Mouse (Mus musculus) ES-Bruce4 (cell line): ENCODE data around the gene Uba2. TPM values are rescaled to one million over a fixed set of nuclear protein-coding genes. Genes with fewer than 3 reads are reported as not detected.
"Not testable (repeated sequence)": the region's sequence is repeated elsewhere in the genome, so short reads cannot be mapped to it uniquely, and the experiment has no call there.

Source experiments
- H3K27ac ChIP-seq: 2 replicates; pipeline ENCODE4 v1.5.1; 2012; ENCODE audit warnings: low read length, inconsistent platforms; ENCODE audit not compliant: insufficient read depth
- H3K27me3 ChIP-seq: 2 replicates; pipeline ENCODE4 v1.6.1; 2012; ENCODE audit warnings: mild to moderate bottlenecking, low read length, inconsistent platforms; ENCODE audit not compliant: control insufficient read depth, poor library complexity, insufficient read depth, severe bottlenecking
- H3K36me3 ChIP-seq: 2 replicates; pipeline ENCODE4 v1.6.1; 2012; ENCODE audit warnings: inconsistent platforms, mild to moderate bottlenecking, low read length, moderate library complexity; ENCODE audit not compliant: control insufficient read depth, poor library complexity, insufficient read depth, severe bottlenecking
- H3K4me1 ChIP-seq: one replicate; pipeline ENCODE4 v1.8.1; 2011; ENCODE audit warnings: low read length; ENCODE audit not compliant: control insufficient read depth, insufficient read depth
- H3K4me3 ChIP-seq: 2 replicates; pipeline ENCODE4 v1.5.1; 2011; ENCODE audit warnings: low read depth, mild to moderate bottlenecking, low read length
- H3K9ac ChIP-seq: 2 replicates; pipeline ENCODE4 v1.6.1; 2012; ENCODE audit warnings: low read depth, mild to moderate bottlenecking, inconsistent platforms; ENCODE audit not compliant: poor library complexity, severe bottlenecking
- H3K9me3 ChIP-seq: replicated peaks from 2 replicates; pipeline ENCODE4 v1.6.1; 2012; ENCODE audit warnings: mild to moderate bottlenecking, low read length, inconsistent platforms; ENCODE audit not compliant: control insufficient read depth, poor library complexity, insufficient read depth, severe bottlenecking
- CTCF ChIP-seq: IDR thresholded peaks from one replicate; pipeline ENCODE4 v1.8.1; 2011; ENCODE audit warnings: low read depth, low read length
- EP300 ChIP-seq: IDR thresholded peaks from 2 replicates; pipeline ENCODE4 v1.6.1; 2011; ENCODE audit warnings: low read depth, low read length; ENCODE audit not compliant: insufficient read depth
- POLR2A ChIP-seq: IDR thresholded peaks from one replicate; pipeline ENCODE4 v1.8.1; 2011; ENCODE audit warnings: low read length; ENCODE audit not compliant: insufficient read depth
- polyA plus RNA-seq: library from polyadenylated mRNA; stranded (reverse); fragments of >200 nt; gene quantifications from 2 replicates; pipeline ENCODE4 v1.2.4, GENCODE M21; 2011; ENCODE audit warnings: low read depth; ENCODE audit not compliant: missing spikeins, insufficient read depth, insufficient read length

Uba2 gene
- polyA plus RNA-seq, 1 experiment: 220 TPM

DNA sequence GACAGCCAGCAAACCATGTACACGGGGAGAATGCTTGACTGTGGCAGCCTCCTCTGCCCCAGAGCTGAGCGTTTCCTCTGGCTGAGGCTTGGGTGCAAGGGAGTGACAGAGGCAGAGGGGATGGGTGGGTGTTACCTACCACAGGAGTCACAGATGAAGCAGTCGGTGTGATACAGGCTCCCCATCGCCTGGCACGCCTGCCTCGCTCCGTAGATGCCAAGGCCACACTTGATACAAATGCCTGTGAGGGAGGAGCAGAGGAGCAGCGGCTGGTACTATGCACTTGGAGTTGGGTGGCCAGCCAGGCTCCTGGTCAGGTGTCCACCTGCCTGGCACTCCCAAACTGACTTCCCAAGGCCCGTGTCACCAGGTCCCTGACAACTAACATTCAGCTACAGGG lies 44.1 kb downstream of the Uba2 start:
- no peak overlapping the region for H3K27ac ChIP-seq
- H3K36me3 ChIP-seq: no peaks in the 10 kb centered on the region
- TF ChIP-seq EP300 (no peak), CTCF (no peak), POLR2A (no peak)
- no peaks in the 10 kb centered on the region for H3K4me1 ChIP-seq
- no peaks in the 10 kb centered on the region for H3K27me3 ChIP-seq
- H3K4me3 ChIP-seq: no peak overlapping the region
- H3K9ac ChIP-seq: no peak overlapping the region
- 0 out of 2 replicates have a peak, but pooled peaks cover 3% of the 10 kb centered on the region for H3K9me3 ChIP-seq

GRCm38 (mm10) chr7:34122987-34123720 lies 46.2 kb downstream of the Uba2 start:
- Histone ChIP-seq H3K9me3 (0 out of 2 replicates have a peak, but pooled peaks cover 3% of the 10 kb centered on the region), H3K4me3 (no peak overlapping the region), H3K27ac (no peak overlapping the region), H3K9ac (no peak overlapping the region), H3K27me3 (no peaks in the 10 kb centered on the region), H3K4me1 (no peaks in the 10 kb centered on the region), H3K36me3 (no peaks in the 10 kb centered on the region; the same call in 1 of the 2 replicates)
- no peak for TF ChIP-seq POLR2A
- TF ChIP-seq CTCF: no peak
- TF ChIP-seq EP300: no peak

GRCm38 (mm10) chr7:34120636-34121035 lies 48.8 kb downstream of the Uba2 start:
- not testable (repeated sequence) for H3K27me3 ChIP-seq, H3K4me1 ChIP-seq, H3K4me3 ChIP-seq, H3K9me3 ChIP-seq, H3K27ac ChIP-seq, H3K9ac ChIP-seq
- peaks cover 11% of the 10 kb centered on the region for H3K36me3 ChIP-seq

DNA sequence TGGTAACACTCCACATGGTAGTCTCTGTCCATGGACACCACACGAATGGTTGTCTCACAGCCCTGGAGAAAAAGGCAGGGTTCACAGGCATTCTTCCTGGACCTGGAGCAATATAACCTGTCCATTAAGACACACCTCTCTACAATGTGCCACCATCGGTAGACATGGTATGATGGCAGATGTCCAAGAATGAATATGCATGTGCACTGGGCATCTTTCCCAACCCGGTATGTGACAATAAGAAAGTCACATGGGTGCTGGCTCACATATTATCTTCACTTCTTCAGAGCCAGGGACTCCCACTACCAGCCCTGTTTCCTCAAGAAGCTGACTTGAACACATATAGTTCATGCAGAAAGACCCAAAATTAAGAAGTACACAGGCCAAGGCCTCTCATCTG lies 52.8 kb downstream of the Uba2 start:
- Histone ChIP-seq H3K9me3 (no peaks in the 10 kb centered on the region), H3K27me3 (no peaks in the 10 kb centered on the region), H3K4me3 (no peak overlapping the region), H3K36me3 (peaks cover 26% of the 10 kb centered on the region), H3K27ac (no peak overlapping the region), H3K9ac (no peak overlapping the region), H3K4me1 (no peaks in the 10 kb centered on the region)
- TF ChIP-seq POLR2A (no peak), EP300 (no peak), CTCF (no peak)

DNA sequence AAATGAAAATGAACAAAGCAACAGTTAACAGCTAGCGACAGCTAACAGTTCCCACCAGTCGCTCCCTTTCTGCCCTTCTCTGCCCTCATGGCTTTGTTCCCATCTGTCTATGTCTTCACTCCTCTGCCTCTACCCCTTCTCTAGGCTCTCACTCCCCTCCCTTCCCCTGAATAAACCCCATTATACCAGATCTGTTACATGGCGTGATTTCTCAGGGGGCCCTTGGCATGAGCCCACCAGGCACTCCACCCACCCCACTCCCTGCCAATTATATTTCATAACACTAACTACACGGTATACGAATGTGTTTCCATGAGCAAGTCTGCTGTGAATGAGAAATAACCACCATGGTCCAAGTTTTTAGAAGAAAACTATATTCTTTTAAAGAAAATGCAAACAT lies 60.2 kb downstream of the Uba2 start:
- TF ChIP-seq CTCF (no peak), POLR2A (no peak), EP300 (no peak)
- H3K4me3 ChIP-seq: no peak overlapping the region
- H3K9me3 ChIP-seq: no peaks in the 10 kb centered on the region
- no peaks in the 10 kb centered on the region for H3K4me1 ChIP-seq
- H3K27me3 ChIP-seq: no peaks in the 10 kb centered on the region
- no peak overlapping the region for H3K27ac ChIP-seq
- peaks cover 4% of the 10 kb centered on the region for H3K36me3 ChIP-seq
- H3K9ac ChIP-seq: no peak overlapping the region

DNA sequence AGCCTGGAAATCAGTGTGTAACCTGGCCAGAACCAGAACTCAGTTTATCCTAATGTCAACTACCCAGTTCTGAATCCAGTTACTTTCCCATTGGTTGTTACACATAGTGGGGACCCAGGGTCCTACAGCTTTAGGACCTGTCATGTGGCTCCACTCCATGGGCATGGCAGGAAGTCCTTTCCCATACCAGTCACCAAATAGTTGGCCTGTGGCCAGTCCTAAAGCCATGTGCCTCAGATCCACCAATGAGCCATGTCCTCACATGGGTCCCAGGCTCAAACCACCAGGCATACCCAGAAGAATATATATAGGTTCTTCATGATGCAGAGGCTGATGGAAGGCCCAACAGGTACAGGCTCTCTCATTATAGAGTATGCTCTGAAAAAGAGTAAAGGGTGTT lies 68.1 kb downstream of the Uba2 start:
- Histone ChIP-seq H3K27ac (no peak overlapping the region), H3K36me3 (no peaks in the 10 kb centered on the region), H3K4me1 (no peaks in the 10 kb centered on the region), H3K9me3 (0 out of 2 replicates have a peak, but pooled peaks cover 3% of the 10 kb centered on the region), H3K4me3 (no peak overlapping the region), H3K27me3 (no peaks in the 10 kb centered on the region), H3K9ac (no peak overlapping the region)
- TF ChIP-seq CTCF: no peak
- no peak for TF ChIP-seq POLR2A
- no peak for TF ChIP-seq EP300
